Mouse (Mus musculus) liver, postnatal 0 days (tissue): ENCODE results near the gene Srgn.

Experiments
- CTCF ChIP-seq: sonication (generic); IDR thresholded peaks from 2 replicates; pipeline ENCODE4 v1.5.1; 2016; ENCODE audit warnings: antibody characterized with exemption, low read depth
- EP300 ChIP-seq: IDR thresholded peaks from 2 replicates; pipeline ENCODE4 v1.6.1; 2016; ENCODE audit warnings: antibody characterized with exemption, low read depth, mild to moderate bottlenecking

DNA sequence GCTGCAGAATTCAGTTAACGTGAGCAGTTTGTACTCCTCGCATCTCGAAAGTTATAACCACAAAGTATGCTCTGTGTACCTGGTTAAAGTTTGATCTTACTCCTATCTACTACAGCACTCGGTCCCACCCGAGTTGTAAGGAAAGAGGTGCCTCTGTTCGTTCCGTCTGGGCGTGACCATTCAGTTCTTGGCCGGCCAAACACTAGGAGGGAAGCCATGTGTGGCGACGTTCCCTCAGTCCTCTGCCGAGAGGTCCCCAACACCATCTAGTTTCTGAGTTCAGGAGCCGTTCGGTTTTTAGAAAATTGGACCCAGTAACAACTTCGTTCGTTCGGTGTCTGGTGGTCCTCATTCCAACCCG, 77.0 kb downstream of the Srgn start:
- TF ChIP-seq CTCF (no peak), EP300 (no peak)
